Mouse (Mus musculus) ES-Bruce4 (cell line): ENCODE results near the gene Ubn1.

Experiments
- CTCF ChIP-seq: IDR thresholded peaks from one replicate; pipeline ENCODE4 v1.8.1; 2011; ENCODE audit warnings: low read depth, low read length
- POLR2A ChIP-seq: IDR thresholded peaks from one replicate; pipeline ENCODE4 v1.8.1; 2011; ENCODE audit warnings: low read length; ENCODE audit not compliant: insufficient read depth

DNA sequence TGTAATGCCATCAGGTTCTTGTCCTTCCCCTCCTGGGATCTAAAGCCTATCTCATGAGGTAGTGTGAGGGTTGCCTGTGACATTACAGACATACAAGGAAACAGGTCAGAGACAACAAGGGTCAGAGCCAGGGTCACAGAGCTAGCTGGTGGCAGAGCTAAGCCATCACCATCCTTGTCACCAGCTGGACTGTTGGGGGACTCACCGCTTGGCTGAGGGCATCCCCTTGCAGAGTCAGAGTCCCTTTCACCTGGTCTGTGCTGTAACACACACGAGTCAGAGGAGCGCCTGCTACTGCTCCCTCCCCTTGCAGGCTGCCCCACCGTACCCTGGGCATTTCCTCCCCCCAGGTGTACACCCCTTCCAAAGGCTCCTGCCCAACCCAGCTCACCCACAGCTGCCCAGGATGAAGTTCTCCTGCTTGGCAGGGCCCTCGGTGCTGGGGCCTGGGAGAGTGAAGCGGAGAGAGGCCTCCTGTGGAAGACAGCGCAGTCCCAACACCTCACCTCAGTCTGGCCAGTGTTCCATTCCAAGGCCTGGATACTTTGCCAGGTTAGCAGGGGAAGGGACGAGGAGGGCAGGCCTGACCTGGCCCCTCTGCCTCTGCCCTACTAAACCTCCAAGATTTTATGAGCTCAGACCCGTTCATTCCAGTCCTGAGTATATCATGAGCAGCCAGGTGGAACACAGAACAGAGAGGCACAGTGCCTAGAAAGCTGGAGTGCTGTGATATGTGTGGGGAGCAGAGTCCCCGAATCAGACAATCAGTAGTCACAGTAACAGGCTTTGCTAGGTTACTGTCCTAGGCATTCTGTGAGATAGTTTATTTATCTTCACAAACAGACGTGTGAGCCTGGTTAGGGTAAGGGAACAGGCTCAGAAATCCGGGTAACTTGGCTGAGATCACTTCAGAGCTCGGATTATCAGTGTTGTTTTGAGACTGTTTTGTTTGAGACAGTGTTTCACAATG, 37.5 kb upstream of the Ubn1 start:
- TF ChIP-seq POLR2A (no peak), CTCF (no peak)
